Mouse (Mus musculus) liver, adult 2 months (tissue): ENCODE results near the gene Efnb3. TPM values are rescaled to one million over a fixed set of nuclear protein-coding genes. Genes with fewer than 3 reads are reported as not detected.

Experiments used
- DNase-seq: peaks from one replicate; pipeline ENCODE4 v3.0.0-alpha.2; 2011; ENCODE audit warnings: low read depth, low spot score; ENCODE audit errors: extremely low read depth
- H3K27ac ChIP-seq: fragments of 200-500 bp; replicated peaks from 2 replicates; pipeline ENCODE4 v1.5.1; 2012; ENCODE audit warnings: low read depth, mild to moderate bottlenecking, control low read depth, inconsistent platforms, low read length; ENCODE audit not compliant: insufficient read depth
- H3K27me3 ChIP-seq: fragments of 200-500 bp; 2 replicates; pipeline ENCODE4 v1.6.1; 2012; ENCODE audit warnings: mild to moderate bottlenecking, moderate library complexity, low read length, inconsistent platforms; ENCODE audit not compliant: control insufficient read depth, insufficient read depth
- H3K36me3 ChIP-seq: fragments of 200-500 bp; 2 replicates; pipeline ENCODE4 v1.6.1; 2012; ENCODE audit warnings: low read length, inconsistent platforms; ENCODE audit not compliant: control insufficient read depth, insufficient read depth
- H3K4me1 ChIP-seq: fragments of 200-500 bp; 2 replicates; pipeline ENCODE4 v1.6.1; 2011; ENCODE audit warnings: low read length; ENCODE audit not compliant: control insufficient read depth, insufficient read depth
- H3K4me3 ChIP-seq: fragments of 200-500 bp; 2 replicates; pipeline ENCODE4 v1.5.1; 2011; ENCODE audit warnings: low read depth, mild to moderate bottlenecking, control low read depth, low read length, moderate library complexity; ENCODE audit not compliant: insufficient read depth
- H3K79me2 ChIP-seq: fragments of 200-500 bp; 2 replicates; pipeline ENCODE4 v1.6.1; 2012; ENCODE audit warnings: inconsistent platforms, mild to moderate bottlenecking, low read length, moderate library complexity; ENCODE audit not compliant: control insufficient read depth, insufficient read depth
- H3K9ac ChIP-seq: fragments of 200-500 bp; 2 replicates; pipeline ENCODE4 v1.6.1; 2012; ENCODE audit warnings: low read depth, mild to moderate bottlenecking, control low read depth, inconsistent platforms, low read length
- CTCF ChIP-seq: fragments of 200-500 bp; IDR thresholded peaks from 2 replicates; pipeline ENCODE4 v1.5.1; 2011; ENCODE audit warnings: low read depth, low read length, control low read depth
- POLR2A ChIP-seq: fragments of 200-500 bp; IDR thresholded peaks from 2 replicates; pipeline ENCODE4 v1.6.1; 2011; ENCODE audit warnings: low read length, control low read depth; ENCODE audit not compliant: insufficient read depth; ENCODE audit errors: extremely low read depth
- WGBS: fragments of 180-500 bp; shearing (Covaris S2); methylation state at CpG from one replicate; pipeline ENCODE4 v1.1.7; 2018; 5-methylcytosine and 5-hydroxymethylcytosine counted together
- polyA plus RNA-seq: library from polyadenylated mRNA; depleted of rRNA; stranded (reverse); fragments of >200 nt; gene quantifications from 2 replicates; pipeline ENCODE4 v1.2.3, GENCODE M21; 2012
- total RNA-seq: library from RNA; depleted of rRNA; stranded (reverse); fragments of >200 nt; gene quantifications from 2 replicates; pipeline ENCODE4 v1.2.3, GENCODE M21; 2014

Efnb3 gene
- total and polyA plus RNA-seq, 2 experiments: 0.17 TPM; not detected in 1

DNA sequence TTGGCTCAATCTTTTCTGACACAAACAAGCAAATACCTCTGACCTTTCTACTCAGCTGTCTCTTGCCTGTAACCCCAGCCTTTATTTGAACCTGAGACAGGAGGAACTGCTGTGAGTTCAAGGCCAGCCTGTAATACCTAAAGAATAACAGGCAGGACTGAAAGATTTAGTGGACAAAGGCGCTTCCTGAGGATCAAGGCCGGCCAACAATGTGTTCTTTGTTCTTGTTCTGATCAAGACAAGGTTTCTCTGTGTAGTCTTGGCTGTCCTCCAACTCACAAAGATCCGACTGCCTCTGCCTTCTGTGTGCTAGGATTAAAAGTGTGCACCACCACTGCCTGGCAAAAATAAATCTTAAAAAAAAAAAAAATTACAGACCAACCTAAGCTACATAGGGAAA is 4.4 kb upstream of the Efnb3 start:
- no peaks in the 10 kb centered on the region for H3K27me3 ChIP-seq
- TF ChIP-seq CTCF (no peak), POLR2A (no peak)
- H3K27ac ChIP-seq: no peak overlapping the region
- no peak for DNase-seq
- H3K79me2 ChIP-seq: no peaks in the 10 kb centered on the region; the same call in 1 of the 2 replicates
- H3K4me1 ChIP-seq: no peaks in the 10 kb centered on the region
- WGBS: 84% methylated on average over 3 of the region's 3 CpGs
- H3K36me3 ChIP-seq: peaks cover 11% of the 10 kb centered on the region; the same call in 1 of the 2 replicates
- H3K4me3 ChIP-seq: no peak overlapping the region
- H3K9ac ChIP-seq: no peak overlapping the region

DNA sequence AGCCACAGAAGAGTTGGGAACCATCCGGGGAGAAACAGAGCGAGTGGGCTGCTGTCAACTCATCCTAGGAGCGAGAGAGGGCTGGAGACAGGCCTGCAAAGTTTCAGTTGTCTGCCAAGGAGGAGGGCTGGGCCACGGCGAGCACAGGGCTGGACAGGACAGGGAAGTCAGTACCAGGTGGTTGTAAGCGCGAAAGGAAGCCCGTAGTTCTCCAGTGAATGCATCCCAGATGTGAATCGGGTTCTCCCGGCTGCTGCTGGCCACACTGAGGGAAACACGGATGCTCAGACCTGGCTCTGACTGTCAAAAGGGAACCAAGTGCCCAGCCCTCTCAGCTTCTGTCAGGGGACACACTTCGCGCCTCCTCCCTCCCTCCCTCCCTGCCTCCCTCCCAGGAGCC is 3.4 kb upstream of the Efnb3 start:
- H3K9ac ChIP-seq: no peak overlapping the region
- H3K79me2 ChIP-seq: no peaks in the 10 kb centered on the region
- H3K4me3 ChIP-seq: no peak overlapping the region
- 94% methylated on average over 13 of the region's 13 CpGs for WGBS
- no peaks in the 10 kb centered on the region for H3K4me1 ChIP-seq
- peaks cover 9% of the 10 kb centered on the region; the same call in 1 of the 2 replicates for H3K36me3 ChIP-seq
- TF ChIP-seq CTCF (no peak), POLR2A (no peak)
- H3K27me3 ChIP-seq: no peaks in the 10 kb centered on the region
- no peak overlapping the region for H3K27ac ChIP-seq
- DNase-seq: no peak

DNA sequence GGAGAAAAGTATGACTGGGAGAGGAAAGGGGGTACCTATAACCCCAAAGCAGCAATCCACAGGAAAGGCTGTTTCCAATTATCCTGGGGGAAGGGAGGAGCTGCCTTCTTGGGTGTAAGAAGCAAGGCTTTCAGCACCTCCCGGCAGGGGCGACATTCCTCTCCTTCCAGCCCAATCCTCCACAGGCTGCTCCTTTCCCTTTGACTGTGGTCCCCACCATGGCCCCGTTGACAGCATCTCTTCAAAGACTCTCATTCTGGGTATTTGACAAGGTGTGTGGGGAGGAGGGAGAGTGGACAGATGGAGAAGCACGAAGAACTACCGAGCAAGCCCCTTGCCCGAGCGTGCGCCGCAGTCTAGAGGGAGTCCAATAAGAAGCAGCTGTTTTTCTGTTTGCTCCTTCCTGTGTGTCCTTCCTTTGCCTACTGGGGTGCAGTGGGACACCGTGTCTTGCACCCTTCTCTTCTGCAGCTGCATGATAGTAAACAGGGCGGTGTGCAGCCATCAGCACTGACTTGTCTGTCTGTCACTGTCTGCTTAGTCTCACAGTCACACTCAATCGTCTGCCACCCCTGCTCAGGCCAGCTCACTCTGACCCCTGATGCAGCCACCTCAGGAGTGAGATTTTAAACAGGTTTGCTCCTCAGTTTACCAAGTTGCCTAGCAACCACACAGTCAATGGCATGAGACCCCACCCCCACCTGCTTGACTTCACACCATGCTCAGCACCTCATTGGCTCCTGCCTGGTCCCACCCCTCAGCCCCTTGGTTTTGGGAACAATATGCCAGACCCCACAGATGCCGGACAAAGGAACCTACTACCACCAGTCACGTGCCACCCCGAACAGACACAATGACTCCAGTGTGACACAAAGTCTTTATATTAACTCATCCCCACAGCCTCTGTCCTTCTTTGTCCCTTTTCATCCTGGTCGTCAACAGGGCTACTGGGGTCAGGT is 1.2 kb upstream of the Efnb3 start:
- Histone ChIP-seq H3K4me1 (no peaks in the 10 kb centered on the region), H3K79me2 (no peaks in the 10 kb centered on the region), H3K9ac (no peak overlapping the region), H3K4me3 (no peak overlapping the region), H3K27me3 (no peaks in the 10 kb centered on the region), H3K27ac (no peak overlapping the region), H3K36me3 (peaks cover 5% of the 10 kb centered on the region; the same call in 1 of the 2 replicates)
- TF ChIP-seq CTCF (no peak), POLR2A (no peak)
- no peak for DNase-seq
- WGBS: 93% methylated on average over 16 of the region's 16 CpGs

DNA sequence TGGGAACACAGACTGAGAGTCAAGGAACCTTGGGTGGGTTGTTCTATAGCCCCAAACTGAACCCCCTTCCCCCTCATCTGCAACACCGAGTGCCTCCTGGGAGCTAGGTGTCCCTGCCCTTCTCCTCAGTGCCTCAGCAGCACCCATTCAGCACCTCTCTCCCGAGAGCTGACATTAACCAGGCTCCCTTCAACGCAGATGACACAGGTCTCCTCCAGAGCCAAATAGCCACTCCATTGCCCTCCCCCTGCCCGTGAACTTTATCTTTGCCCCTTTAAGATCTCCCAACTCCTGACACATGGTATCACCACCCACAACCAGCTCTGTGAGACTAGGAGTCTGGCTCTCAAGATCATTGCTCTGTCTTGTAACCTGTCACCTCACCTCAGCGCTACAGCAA is 822 bp downstream of the Efnb3 start:
- H3K4me1 ChIP-seq: no peaks in the 10 kb centered on the region
- H3K79me2 ChIP-seq: no peaks in the 10 kb centered on the region
- H3K27me3 ChIP-seq: no peaks in the 10 kb centered on the region
- H3K27ac ChIP-seq: no peak overlapping the region
- H3K36me3 ChIP-seq: peaks cover 5% of the 10 kb centered on the region; the same call in 1 of the 2 replicates
- no peak overlapping the region for H3K9ac ChIP-seq
- no peak for TF ChIP-seq CTCF
- no peak for TF ChIP-seq POLR2A
- no peak for DNase-seq
- no peak overlapping the region for H3K4me3 ChIP-seq
- WGBS: 43% methylated on average over 5 of the region's 5 CpGs

DNA sequence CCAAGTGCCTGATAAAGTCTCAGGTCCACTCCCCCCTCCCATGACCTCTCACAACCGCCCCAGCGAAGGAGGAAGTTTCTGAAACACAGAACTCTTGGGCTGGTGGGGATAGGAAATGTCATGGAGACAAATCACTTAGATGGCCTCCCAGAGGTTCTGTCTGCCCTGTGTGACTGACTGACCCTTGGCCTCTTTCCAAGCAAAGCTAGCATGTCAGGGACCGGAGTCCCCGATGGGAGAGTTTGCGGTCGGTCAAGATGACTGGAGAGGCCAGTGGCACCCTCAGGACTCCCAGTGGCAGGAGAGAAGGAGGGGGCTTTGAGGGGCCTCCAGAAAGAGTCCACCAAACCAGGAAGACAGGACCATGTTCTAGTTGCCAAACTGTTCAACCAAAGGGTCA is 1.2 kb downstream of the Efnb3 start:
- Histone ChIP-seq H3K36me3 (peaks cover 5% of the 10 kb centered on the region; the same call in 1 of the 2 replicates), H3K4me1 (no peaks in the 10 kb centered on the region), H3K9ac (no peak overlapping the region), H3K4me3 (no peak overlapping the region), H3K27ac (no peak overlapping the region), H3K27me3 (no peaks in the 10 kb centered on the region), H3K79me2 (no peaks in the 10 kb centered on the region)
- peak; percentile 26 for DNase-seq
- no peak for TF ChIP-seq POLR2A
- TF ChIP-seq CTCF: no peak
- WGBS: 24% methylated on average over 6 of the region's 6 CpGs
